Mouse (Mus musculus) hematopoietic stem cell, adult 5-6 weeks (primary cell): ENCODE data around the gene Fgf10. TPM values are rescaled to one million over a fixed set of nuclear protein-coding genes. Genes with fewer than 3 reads are reported as not detected.

Source experiments
- ATAC-seq, 2 experiments: fragments of 125-278 bp in 1 of 2; replicated peaks in 1 of 2; 2 replicates each; pipeline ENCODE4 v1.8.0; 2016 to 2017; ENCODE audit warnings: inconsistent platforms in 2 of 2, mild to moderate bottlenecking in 2 of 2, moderate number of reproducible peaks in 2 of 2, low read depth in 1 of 2, moderate TSS enrichment in 1 of 2; ENCODE audit not compliant: low FRiP score in 2 of 2, poor library complexity in 2 of 2, severe bottlenecking in 2 of 2, insufficient read depth in 1 of 2, low TSS enrichment in 1 of 2
- total RNA-seq: library from RNA; stranded (forward); fragments of 172-1452, 232-1000 nt; gene quantifications from 2 replicates; pipeline ENCODE4 v1.2.3, GENCODE M21; 2017

Gene Fgf10
- total RNA-seq, 1 experiment from 2014 or later, result not detected

GRCm38 (mm10) chr13:118714284-118715065 lies 44.9 kb downstream of the Fgf10 start:
- ATAC-seq, result peak in 1 of 2 experiments; percentile 20; a peak in 2 of 4 replicates

DNA sequence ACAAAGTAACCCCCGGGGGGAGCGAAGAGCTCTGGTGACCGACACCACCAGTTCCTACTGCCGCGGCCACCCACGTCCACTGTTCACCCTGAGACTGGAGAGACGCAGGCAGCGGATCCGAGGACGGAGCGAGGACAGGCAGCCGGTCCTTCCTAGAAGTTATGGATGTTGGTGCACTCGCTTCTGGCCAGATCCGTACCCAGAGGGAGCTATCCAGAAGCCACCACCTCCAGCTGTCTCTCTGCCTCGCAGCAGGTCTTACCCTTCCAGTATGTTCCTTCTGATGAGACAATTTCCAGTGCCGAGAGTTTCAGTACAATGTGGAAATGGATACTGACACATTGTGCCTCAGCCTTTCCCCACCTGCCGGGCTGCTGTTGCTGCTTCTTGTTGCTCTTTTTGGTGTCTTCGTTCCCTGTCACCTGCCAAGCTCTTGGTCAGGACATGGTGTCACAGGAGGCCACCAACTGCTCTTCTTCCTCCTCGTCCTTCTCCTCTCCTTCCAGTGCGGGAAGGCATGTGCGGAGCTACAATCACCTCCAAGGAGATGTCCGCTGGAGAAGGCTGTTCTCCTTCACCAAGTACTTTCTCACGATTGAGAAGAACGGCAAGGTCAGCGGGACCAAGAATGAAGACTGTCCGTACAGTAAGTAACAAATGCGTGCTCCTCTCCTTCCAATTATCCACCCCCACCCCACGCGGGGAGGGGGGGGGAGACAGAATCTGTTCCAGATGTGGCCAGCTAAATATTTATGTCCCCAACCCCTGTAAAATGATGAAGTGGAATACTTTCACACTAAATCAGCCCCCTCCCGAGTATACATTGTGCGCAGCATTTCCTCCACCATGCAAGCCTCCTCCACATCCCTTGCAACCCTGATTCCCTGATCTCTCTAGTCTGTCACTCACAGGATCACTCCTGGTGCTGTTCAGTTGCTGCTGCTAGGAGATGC lies 45.8 kb downstream of the Fgf10 start:
- ATAC-seq, result peak; percentile 31 to 35

GRCm38 (mm10) chr13:118716265-118716664 lies 46.7 kb downstream of the Fgf10 start:
- no peak for ATAC-seq

- no peak for ATAC-seq
Observed at GRCm38 (mm10) chr13:118716726-118717125, 47.1 kb downstream of the Fgf10 start.

- no peak for ATAC-seq
Observed at GRCm38 (mm10) chr13:118718396-118718795, 48.8 kb downstream of the Fgf10 start.

DNA sequence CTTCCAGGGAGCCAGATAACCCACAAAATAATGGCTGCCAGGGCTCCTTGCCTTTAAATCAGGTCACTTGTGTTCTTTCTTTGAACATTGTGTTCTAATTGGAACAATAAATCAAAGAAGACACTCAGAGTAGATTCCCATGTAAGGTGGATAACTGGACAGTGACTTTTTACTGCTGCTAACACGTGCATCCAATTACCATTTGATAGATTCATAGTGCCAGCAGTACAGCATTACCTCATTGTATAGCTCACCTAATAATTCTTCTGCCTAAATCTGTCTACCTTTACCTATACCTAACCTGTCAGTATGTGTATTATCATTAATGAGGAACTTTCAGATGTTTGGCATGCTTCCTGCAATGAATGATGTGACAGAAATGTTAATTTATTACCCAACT lies 52.1 kb downstream of the Fgf10 start:
- ATAC-seq, result no peak

DNA sequence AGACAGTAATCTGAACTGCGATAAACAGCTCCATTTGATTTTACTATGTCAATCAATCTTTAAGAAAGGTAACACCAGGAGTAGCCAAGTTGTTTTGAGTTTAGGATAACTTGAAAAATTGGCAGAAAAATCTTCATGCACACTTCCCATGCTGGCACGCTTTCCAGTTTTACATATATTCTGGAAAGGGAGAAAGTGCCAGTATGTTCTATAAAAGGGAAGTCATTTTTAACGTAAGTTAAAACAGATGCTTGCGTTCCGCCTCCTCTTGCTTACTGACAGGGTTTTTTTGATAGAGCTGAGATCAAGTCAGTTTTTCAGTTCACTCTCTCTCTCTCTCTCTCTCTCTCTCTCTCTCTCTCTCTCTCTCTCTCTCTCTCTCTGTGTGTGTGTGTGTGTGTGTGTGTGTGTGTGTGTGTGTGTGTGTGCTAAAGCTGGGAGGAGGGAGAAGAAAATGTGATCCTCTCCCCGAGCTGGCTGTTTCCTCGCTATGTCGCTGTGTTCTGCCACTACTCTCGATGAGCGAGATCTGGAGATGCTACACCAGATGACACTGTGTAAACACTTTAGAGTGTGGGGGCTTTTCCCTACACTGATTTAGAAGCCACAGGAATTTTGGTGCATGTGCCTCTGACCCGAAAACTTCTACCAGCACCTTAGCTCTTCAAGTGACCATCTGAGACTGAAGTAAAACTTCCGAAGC lies 62.4 kb downstream of the Fgf10 start:
- ATAC-seq, result no peak

DNA sequence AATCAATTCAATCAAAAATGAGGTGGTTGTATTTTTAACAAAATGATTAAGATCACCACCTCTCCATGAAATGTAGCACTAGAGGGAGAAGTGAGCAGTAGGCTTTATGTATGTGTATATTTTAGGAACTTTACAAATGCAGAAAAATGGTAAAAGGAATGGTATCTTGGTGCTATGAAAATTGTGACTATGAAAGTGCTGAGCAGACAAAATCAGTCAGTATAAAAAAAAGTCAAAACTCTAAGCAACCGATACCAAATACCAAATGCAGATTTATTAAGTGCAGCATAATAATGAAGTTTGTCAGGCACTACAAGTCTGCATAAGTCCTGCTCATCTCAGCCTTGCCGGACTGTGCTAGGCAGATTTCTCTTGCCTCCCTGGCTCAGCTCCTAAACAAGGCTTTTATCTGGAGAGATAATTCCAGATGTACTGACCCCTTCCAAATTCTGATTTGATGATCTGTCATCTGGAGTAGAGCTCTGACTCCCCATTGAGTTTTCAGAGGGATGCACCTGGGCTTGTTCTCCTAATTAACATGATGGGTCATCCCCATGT lies 70.3 kb downstream of the Fgf10 start:
- no peak for ATAC-seq

- no peak for ATAC-seq
Observed at GRCm38 (mm10) chr13:118742788-118743187, 73.2 kb downstream of the Fgf10 start.

GRCm38 (mm10) chr13:118744806-118745205 lies 75.2 kb downstream of the Fgf10 start:
- ATAC-seq, result no peak

GRCm38 (mm10) chr13:118746427-118746826 lies 76.8 kb downstream of the Fgf10 start:
- ATAC-seq, result no peak

DNA sequence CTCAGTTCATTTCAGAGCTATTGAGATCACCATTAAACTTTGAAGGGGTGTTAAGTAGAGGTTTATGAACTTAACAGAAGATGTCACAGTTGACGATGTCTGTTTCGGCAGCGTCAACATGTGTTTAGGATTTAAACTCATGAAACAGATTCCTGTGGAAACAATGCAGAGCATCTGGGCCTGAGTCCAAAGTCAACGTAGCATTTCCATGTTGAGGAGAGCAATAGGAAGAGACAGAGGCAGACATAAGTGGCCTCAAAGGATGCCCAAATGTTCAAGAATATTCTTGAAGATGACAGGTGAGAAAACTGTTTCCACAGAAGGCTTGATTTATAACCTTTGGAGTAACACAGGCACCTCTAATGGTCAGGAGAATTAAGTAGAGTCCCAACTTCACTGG lies 84.4 kb downstream of the Fgf10 start:
- ATAC-seq, result no peak

GRCm38 (mm10) chr13:118759021-118759420 lies 89.4 kb downstream of the Fgf10 start:
- no peak for ATAC-seq

GRCm38 (mm10) chr13:118762982-118763381 lies 93.4 kb downstream of the Fgf10 start:
- no peak for ATAC-seq

DNA sequence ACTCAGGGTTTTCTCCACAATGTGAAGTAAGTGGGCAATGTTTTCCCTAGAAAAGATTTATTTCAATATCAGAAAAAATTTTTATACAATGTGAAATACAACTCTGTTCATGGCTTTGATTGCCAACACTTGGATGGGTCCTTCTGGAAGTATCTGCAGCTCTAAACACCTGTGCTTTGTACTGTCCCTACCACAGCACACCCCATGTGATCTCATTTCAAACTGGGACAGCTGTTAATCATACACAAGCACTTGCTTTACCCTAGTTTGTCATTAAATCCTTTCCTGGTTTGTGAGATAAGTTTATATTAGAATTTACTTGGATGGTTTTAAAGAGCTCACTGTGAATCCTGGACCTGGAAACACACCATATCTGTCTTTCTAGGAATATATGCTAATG lies 102.6 kb downstream of the Fgf10 start:
- ATAC-seq, result no peak

DNA sequence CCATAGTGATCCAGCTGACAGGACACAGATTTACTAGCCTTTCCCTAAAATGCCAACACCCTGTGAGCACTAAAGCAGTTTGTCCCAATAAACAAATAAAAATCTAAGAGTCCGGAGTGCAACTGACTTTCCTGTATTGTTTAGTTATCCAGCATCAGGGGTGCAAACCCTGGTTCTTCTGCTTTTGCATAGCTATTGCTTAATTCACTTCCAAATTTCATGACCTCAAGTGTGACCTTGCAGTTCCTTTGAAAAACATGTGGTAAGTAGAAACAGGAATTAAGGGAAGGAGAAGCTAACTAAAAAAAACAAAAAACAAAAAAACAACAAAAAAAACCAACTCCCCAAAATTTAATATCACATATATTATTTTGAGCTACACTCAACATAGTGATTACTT lies 105.6 kb downstream of the Fgf10 start:
- no peak for ATAC-seq

DNA sequence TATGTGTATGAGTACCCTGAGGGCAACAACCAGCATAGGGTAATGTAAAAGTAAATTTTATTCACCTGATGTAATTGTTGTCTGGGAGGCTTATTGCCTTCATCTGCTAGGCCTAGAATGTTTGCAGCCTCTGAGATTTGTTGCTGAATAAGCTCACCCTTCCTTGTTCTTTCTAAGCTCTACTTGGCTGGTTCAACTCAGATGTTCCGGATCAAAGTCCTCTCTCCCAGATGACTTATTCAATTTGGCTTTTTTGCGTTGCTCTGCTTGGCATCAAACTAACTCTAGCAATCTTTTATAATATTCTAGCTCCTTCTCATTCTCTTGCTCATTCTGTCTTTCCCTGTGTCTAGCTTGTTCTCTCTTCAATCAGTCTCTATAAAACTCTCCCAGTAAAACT lies 109.6 kb downstream of the Fgf10 start:
- ATAC-seq, result no peak
